Mouse (Mus musculus): ENCODE data around the gene Zfp746. TPM values are rescaled to one million over a fixed set of nuclear protein-coding genes. Genes with fewer than 3 reads are reported as not detected.

Zfp746 gene
- polyA plus RNA-seq, 1 experiment from 2014 or later = 10.5 TPM

GRCm38 (mm10) chr6:48063940-48064339 is 22.5 kb downstream of the Zfp746 start:
- Histone ChIP-seq H3K9me3 (replicated peaks) (no peaks in the 10 kb centered on the region), H3K9ac (no peak overlapping the region), H3K27ac (no peak overlapping the region), H3K4me3 (no peak overlapping the region), H3K4me2 (no peak overlapping the region), H3K36me3 (peaks cover 69% of the 10 kb centered on the region), H3K4me1 (peaks cover 24% of the 10 kb centered on the region), H3K27me3 (replicated peaks) (no peaks in the 10 kb centered on the region)
- ATAC-seq = 0 out of 2 replicates have a peak, but pooled peaks have one; percentile 27
- 92% methylated on average over 28 of the region's 28 CpGs for WGBS (ENCODE audit: insufficient replicate concordance)

- Histone ChIP-seq H3K36me3 (peaks cover 40% of the 10 kb centered on the region), H3K27ac (no peak overlapping the region), H3K27me3 (replicated peaks) (no peaks in the 10 kb centered on the region), H3K4me3 (no peak overlapping the region), H3K9ac (no peak overlapping the region), H3K4me1 (peaks cover 24% of the 10 kb centered on the region), H3K4me2 (peak overlapping the region; percentile 16; the same call in 1 of the 2 replicates), H3K9me3 (replicated peaks) (no peaks in the 10 kb centered on the region)
- 42% methylated on average over 1 of the region's 1 CpGs for WGBS (ENCODE audit: insufficient replicate concordance)
- peak; percentile 52; the same call in 1 of the 2 replicates for ATAC-seq
Observed at GRCm38 (mm10) chr6:48060895-48061294, 25.5 kb downstream of the Zfp746 start.

- Histone ChIP-seq H3K9ac (no peak overlapping the region), H3K9me3 (replicated peaks) (no peaks in the 10 kb centered on the region), H3K27me3 (replicated peaks) (no peaks in the 10 kb centered on the region), H3K27ac (no peak overlapping the region), H3K4me2 (no peak overlapping the region), H3K4me3 (no peak overlapping the region), H3K4me1 (peaks cover 19% of the 10 kb centered on the region), H3K36me3 (peaks cover 36% of the 10 kb centered on the region)
- WGBS (ENCODE audit: insufficient replicate concordance) = 70% methylated on average over 2 of the region's 2 CpGs
- no peak for ATAC-seq
Observed at GRCm38 (mm10) chr6:48060421-48060820, 26.0 kb downstream of the Zfp746 start.

GRCm38 (mm10) chr6:48052136-48052535 is 34.3 kb downstream of the Zfp746 start:
- Histone ChIP-seq H3K9ac (no peak overlapping the region), H3K4me3 (no peak overlapping the region), H3K27ac (no peak overlapping the region), H3K36me3 (no peaks in the 10 kb centered on the region), H3K9me3 (replicated peaks) (no peaks in the 10 kb centered on the region), H3K4me1 (peaks cover 19% of the 10 kb centered on the region), H3K27me3 (replicated peaks) (peaks cover 5% of the 10 kb centered on the region; the same call in 1 of the 2 replicates), H3K4me2 (no peak overlapping the region)
- no peak for ATAC-seq
- 80% methylated on average over 6 of the region's 6 CpGs for WGBS (ENCODE audit: insufficient replicate concordance)

GRCm38 (mm10) chr6:48051666-48052065 is 34.7 kb downstream of the Zfp746 start:
- Histone ChIP-seq H3K4me1 (peaks cover 23% of the 10 kb centered on the region), H3K9me3 (replicated peaks) (no peaks in the 10 kb centered on the region), H3K27ac (no peak overlapping the region), H3K4me2 (no peak overlapping the region), H3K27me3 (replicated peaks) (peaks cover 5% of the 10 kb centered on the region; the same call in 1 of the 2 replicates), H3K4me3 (no peak overlapping the region), H3K9ac (no peak overlapping the region), H3K36me3 (no peaks in the 10 kb centered on the region)
- ATAC-seq = no peak
- 58% methylated on average over 2 of the region's 2 CpGs for WGBS (ENCODE audit: insufficient replicate concordance)

- H3K9ac ChIP-seq = peak overlapping the region; percentile 75; the same call in 1 of the 2 replicates
- H3K9me3 ChIP-seq (replicated peaks) = no peaks in the 10 kb centered on the region
- peak overlapping the region; percentile 80 for H3K4me3 ChIP-seq
- peaks cover 5% of the 10 kb centered on the region for H3K36me3 ChIP-seq
- H3K4me1 ChIP-seq = peaks cover 28% of the 10 kb centered on the region
- 42% methylated on average over 9 of the region's 9 CpGs for WGBS (ENCODE audit: insufficient replicate concordance)
- H3K27ac ChIP-seq = no peak overlapping the region
- H3K27me3 ChIP-seq (replicated peaks) = peaks cover 5% of the 10 kb centered on the region; the same call in 1 of the 2 replicates
- H3K4me2 ChIP-seq = peak overlapping the region; percentile 81
- ATAC-seq = no peak
Observed at GRCm38 (mm10) chr6:48049273-48050065, 36.9 kb downstream of the Zfp746 start.

- peak; percentile 79 for ATAC-seq
- H3K9me3 ChIP-seq (replicated peaks) = no peaks in the 10 kb centered on the region
- peak within 1 kb of the TSS; percentile 93 for H3K4me2 ChIP-seq
- peak within 1 kb of the TSS; percentile 80 for H3K4me3 ChIP-seq
- H3K9ac ChIP-seq = peak within 1 kb of the TSS; percentile 84
- H3K27me3 ChIP-seq (replicated peaks) = peaks cover 5% of the 10 kb centered on the region; the same call in 1 of the 2 replicates
- WGBS (ENCODE audit: insufficient replicate concordance) = under 1% methylated on average over 82 of the region's 82 CpGs
- peaks cover 33% of the 10 kb centered on the region for H3K4me1 ChIP-seq
- H3K27ac ChIP-seq = peak within 1 kb of the TSS; percentile 82
- H3K36me3 ChIP-seq = peaks cover 13% of the 10 kb centered on the region
Observed at GRCm38 (mm10) chr6:48048426-48049272, 37.7 kb downstream of the Zfp746 start, which contains the start of gene Zfp777. TSS of gene Zfp777 (minus strand) at chr6:48048911.

- Histone ChIP-seq H3K4me3 (peak overlapping the region; percentile 80), H3K9me3 (replicated peaks) (no peaks in the 10 kb centered on the region), H3K36me3 (peaks cover 23% of the 10 kb centered on the region), H3K27ac (peak overlapping the region; percentile 82), H3K27me3 (replicated peaks) (peaks cover 5% of the 10 kb centered on the region; the same call in 1 of the 2 replicates), H3K4me1 (peaks cover 33% of the 10 kb centered on the region), H3K4me2 (peak overlapping the region; percentile 93), H3K9ac (peak overlapping the region; percentile 84)
- ATAC-seq = peak; percentile 59
- under 1% methylated on average over 104 of the region's 150 CpGs for WGBS (ENCODE audit: insufficient replicate concordance)
Observed at GRCm38 (mm10) chr6:48047450-48048351, 38.7 kb downstream of the Zfp746 start.

GRCm38 (mm10) chr6:48047114-48047449 is 39.3 kb downstream of the Zfp746 start:
- peak overlapping the region; percentile 80 for H3K4me3 ChIP-seq
- H3K9me3 ChIP-seq (replicated peaks) = no peaks in the 10 kb centered on the region
- 5% methylated on average over 12 of the region's 12 CpGs for WGBS (ENCODE audit: insufficient replicate concordance)
- peaks cover 28% of the 10 kb centered on the region for H3K36me3 ChIP-seq
- peaks cover 33% of the 10 kb centered on the region for H3K4me1 ChIP-seq
- H3K27ac ChIP-seq = peak overlapping the region; percentile 76; the same call in 1 of the 2 replicates
- H3K4me2 ChIP-seq = peak overlapping the region; percentile 93
- peak; percentile 13; the same call in 1 of the 2 replicates for ATAC-seq
- H3K9ac ChIP-seq = peak overlapping the region; percentile 84
- H3K27me3 ChIP-seq (replicated peaks) = peaks cover 5% of the 10 kb centered on the region; the same call in 1 of the 2 replicates

- H3K4me1 ChIP-seq = no peaks in the 10 kb centered on the region
- H3K27me3 ChIP-seq (replicated peaks) = no peaks in the 10 kb centered on the region
- H3K4me3 ChIP-seq = no peak overlapping the region
- no peaks in the 10 kb centered on the region for H3K9me3 ChIP-seq (replicated peaks)
- H3K4me2 ChIP-seq = no peak overlapping the region
- H3K27ac ChIP-seq = no peak overlapping the region
- ATAC-seq = no peak
- no peak overlapping the region for H3K9ac ChIP-seq
- H3K36me3 ChIP-seq = peaks cover 85% of the 10 kb centered on the region
Observed at GRCm38 (mm10) chr6:48032661-48033060, 53.7 kb downstream of the Zfp746 start.

All from liver, embryonic 12.5 days (tissue).